Mouse (Mus musculus): Measurements from ENCODE around the gene Ipo11. TPM values are rescaled to one million over a fixed set of nuclear protein-coding genes. Genes with fewer than 3 reads are reported as not detected.

The Ipo11 gene
- polyA plus RNA-seq, 1 experiment from 2014 or later, result 41.1 TPM

DNA sequence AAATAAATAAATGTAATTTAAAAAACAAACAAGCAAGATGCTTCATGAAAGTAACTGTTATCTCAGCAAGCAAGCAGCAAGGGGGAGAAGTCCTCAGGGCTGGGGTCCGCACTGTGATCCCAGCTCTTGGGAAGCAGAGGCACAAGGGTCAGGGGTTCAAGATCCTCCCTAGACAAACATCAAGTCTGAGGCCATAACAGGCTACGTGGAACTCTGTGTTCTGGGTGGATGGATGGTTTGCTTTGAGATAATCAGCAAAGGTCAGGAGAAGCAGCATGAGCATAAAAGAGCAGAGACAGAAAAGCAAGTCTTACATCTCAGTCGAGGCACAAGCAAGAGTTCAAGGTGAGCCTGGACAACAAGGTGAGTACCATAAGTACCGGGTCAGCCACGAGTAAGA is 43.1 kb downstream of the Ipo11 start:
- 95% methylated on average over 5 of the region's 5 CpGs for whole genome bisulfite sequencing

GRCm38 (mm10) chr13:106893196-106893595 is 43.6 kb downstream of the Ipo11 start:
- H3K9me3 ChIP-seq, result no peaks in the 10 kb centered on the region
- H3K4me2 ChIP-seq (replicated peaks), result no peak overlapping the region
- no peak overlapping the region for H3K27ac ChIP-seq
- no peak overlapping the region for H3K9ac ChIP-seq (replicated peaks)
- ATAC-seq, result peak; percentile 62; the same call in 1 of the 2 replicates
- no peak overlapping the region for H3K4me3 ChIP-seq (replicated peaks)
- H3K4me1 ChIP-seq (replicated peaks), result no peaks in the 10 kb centered on the region
- H3K27me3 ChIP-seq, result no peaks in the 10 kb centered on the region
- 81% methylated on average over 9 of the region's 9 CpGs for WGBS
- H3K36me3 ChIP-seq, result peaks cover 42% of the 10 kb centered on the region

More for the DNA sequence above, 43.1 kb downstream of the Ipo11 start:
- Histone ChIP-seq H3K4me3 (replicated peaks) (no peak overlapping the region), H3K36me3 (peaks cover 43% of the 10 kb centered on the region), H3K4me2 (replicated peaks) (no peak overlapping the region), H3K9me3 (no peaks in the 10 kb centered on the region), H3K9ac (replicated peaks) (no peak overlapping the region), H3K27me3 (no peaks in the 10 kb centered on the region), H3K4me1 (replicated peaks) (no peaks in the 10 kb centered on the region), H3K27ac (no peak overlapping the region)
- ATAC-seq, result no peak

DNA sequence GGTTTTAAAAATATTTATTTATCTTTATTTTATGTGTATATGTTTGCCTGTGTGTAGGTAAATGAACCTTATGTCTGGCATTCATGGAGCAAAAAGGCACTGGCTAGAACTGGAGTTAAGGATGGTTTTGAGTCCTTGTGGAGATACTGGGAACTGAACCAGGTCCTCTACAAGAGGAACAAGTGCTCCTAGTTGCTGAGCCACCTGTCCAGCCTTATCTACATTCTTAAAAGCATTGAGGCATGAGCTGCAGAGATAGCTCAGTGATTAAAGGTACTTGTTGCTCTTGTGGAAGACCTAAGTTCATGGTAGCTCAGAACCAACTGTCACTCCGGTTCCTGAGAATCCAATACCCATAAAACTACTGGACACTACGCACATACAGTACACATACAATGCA is 49.4 kb downstream of the Ipo11 start:
- no peak overlapping the region for H3K4me2 ChIP-seq (replicated peaks)
- no peaks in the 10 kb centered on the region for H3K4me1 ChIP-seq (replicated peaks)
- WGBS, result 100% methylated on average over 2 of the region's 2 CpGs
- peaks cover 17% of the 10 kb centered on the region for H3K36me3 ChIP-seq
- H3K27me3 ChIP-seq, result no peaks in the 10 kb centered on the region
- H3K9me3 ChIP-seq, result no peaks in the 10 kb centered on the region
- H3K9ac ChIP-seq (replicated peaks), result no peak overlapping the region
- H3K27ac ChIP-seq, result no peak overlapping the region
- H3K4me3 ChIP-seq (replicated peaks), result no peak overlapping the region
- ATAC-seq, result no peak

GRCm38 (mm10) chr13:106884249-106884648 is 52.5 kb downstream of the Ipo11 start:
- Histone ChIP-seq H3K36me3 (peaks cover 18% of the 10 kb centered on the region), H3K9ac (replicated peaks) (no peak overlapping the region), H3K27me3 (no peaks in the 10 kb centered on the region), H3K9me3 (no peaks in the 10 kb centered on the region), H3K4me1 (replicated peaks) (no peaks in the 10 kb centered on the region), H3K4me2 (replicated peaks) (no peak overlapping the region), H3K4me3 (replicated peaks) (no peak overlapping the region), H3K27ac (no peak overlapping the region)
- WGBS, result 90% methylated on average over 4 of the region's 4 CpGs
- ATAC-seq, result no peak

DNA sequence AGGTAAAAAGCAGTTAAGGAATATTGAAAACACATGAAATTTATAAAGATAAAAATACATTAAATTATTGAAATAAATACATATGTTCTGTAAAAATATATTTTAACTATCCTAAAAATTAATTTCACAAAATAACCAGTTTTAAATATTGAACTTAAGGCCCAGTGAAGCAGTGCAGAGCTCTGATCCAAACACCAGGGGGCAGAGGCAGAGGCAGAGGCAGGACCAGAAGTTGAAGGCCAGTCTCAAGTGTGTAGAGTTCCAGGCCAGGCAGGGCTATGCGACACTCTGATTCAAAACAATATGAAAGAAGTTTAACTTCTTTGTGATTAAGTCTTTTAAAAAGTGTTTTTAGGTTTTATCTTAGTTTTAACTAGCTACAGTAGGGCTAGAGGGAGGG is 60.5 kb downstream of the Ipo11 start:
- no peaks in the 10 kb centered on the region for H3K4me1 ChIP-seq (replicated peaks)
- H3K27me3 ChIP-seq, result no peaks in the 10 kb centered on the region
- no peak overlapping the region for H3K4me2 ChIP-seq (replicated peaks)
- H3K9me3 ChIP-seq, result no peaks in the 10 kb centered on the region
- no peak overlapping the region for H3K9ac ChIP-seq (replicated peaks)
- no peak for ATAC-seq
- H3K27ac ChIP-seq, result no peak overlapping the region
- H3K36me3 ChIP-seq, result peaks cover 26% of the 10 kb centered on the region
- H3K4me3 ChIP-seq (replicated peaks), result no peak overlapping the region
- 90% methylated on average over 1 of the region's 1 CpGs for WGBS

DNA sequence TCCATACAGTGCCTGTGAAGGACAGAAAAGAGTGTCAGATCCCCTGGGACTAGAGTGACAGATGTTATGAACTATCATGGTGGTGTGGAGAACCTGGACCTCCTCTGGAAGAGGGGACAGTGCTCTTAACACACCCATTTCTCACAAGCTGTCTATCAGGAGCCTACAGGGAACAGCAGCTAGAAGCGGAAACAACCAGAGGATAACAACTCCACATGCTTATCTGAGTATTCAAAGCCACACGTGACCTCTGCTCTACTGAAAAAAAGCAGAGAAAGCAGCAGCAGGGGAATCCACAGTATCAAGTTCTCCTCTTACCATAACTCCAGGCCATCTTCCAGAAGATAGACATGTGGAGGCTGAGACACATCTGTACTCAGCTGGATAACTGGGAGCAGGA is 71.2 kb downstream of the Ipo11 start:
- ATAC-seq, result no peak
- Histone ChIP-seq H3K27ac (no peak overlapping the region), H3K36me3 (peaks cover 37% of the 10 kb centered on the region), H3K9ac (replicated peaks) (no peak overlapping the region), H3K27me3 (no peaks in the 10 kb centered on the region), H3K4me1 (replicated peaks) (no peaks in the 10 kb centered on the region), H3K4me3 (replicated peaks) (no peak overlapping the region), H3K9me3 (no peaks in the 10 kb centered on the region), H3K4me2 (replicated peaks) (no peak overlapping the region)
- WGBS, result 81% methylated on average over 2 of the region's 2 CpGs

- H3K27me3 ChIP-seq, result no peaks in the 10 kb centered on the region
- ATAC-seq, result no peak
- H3K36me3 ChIP-seq, result peaks cover 25% of the 10 kb centered on the region
- no peak overlapping the region for H3K27ac ChIP-seq
- H3K9me3 ChIP-seq, result no peaks in the 10 kb centered on the region
- H3K4me3 ChIP-seq (replicated peaks), result no peak overlapping the region
- no peak overlapping the region for H3K9ac ChIP-seq (replicated peaks)
- no peak overlapping the region for H3K4me2 ChIP-seq (replicated peaks)
- H3K4me1 ChIP-seq (replicated peaks), result no peaks in the 10 kb centered on the region
- 94% methylated on average over 5 of the region's 5 CpGs for WGBS
Measured at GRCm38 (mm10) chr13:106858779-106859178, 78.0 kb downstream of the Ipo11 start.

DNA sequence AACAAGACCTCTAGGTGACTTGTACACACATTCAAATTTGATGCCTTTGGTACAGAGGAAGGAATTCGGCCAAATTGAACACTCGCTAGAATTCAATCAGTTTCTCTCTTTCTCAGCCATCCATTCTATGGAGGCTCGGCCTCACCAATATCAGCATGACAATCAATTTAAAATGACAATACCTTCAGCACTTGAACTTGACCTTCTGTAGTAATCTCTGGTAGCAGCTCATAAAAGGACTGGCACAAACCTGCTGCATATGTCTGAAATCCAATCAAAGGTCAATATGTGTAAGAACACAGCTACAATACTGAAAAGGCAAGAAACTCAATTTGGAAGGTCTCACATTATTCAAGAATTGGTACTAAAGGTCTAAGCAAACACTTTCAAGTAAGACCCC is 80.2 kb downstream of the Ipo11 start:
- 68% methylated on average over 3 of the region's 3 CpGs for WGBS
- H3K27ac ChIP-seq, result no peak overlapping the region
- H3K4me1 ChIP-seq (replicated peaks), result no peaks in the 10 kb centered on the region
- no peak overlapping the region for H3K4me2 ChIP-seq (replicated peaks)
- H3K9me3 ChIP-seq, result no peaks in the 10 kb centered on the region
- peaks cover 23% of the 10 kb centered on the region for H3K36me3 ChIP-seq
- no peak overlapping the region for H3K4me3 ChIP-seq (replicated peaks)
- no peaks in the 10 kb centered on the region for H3K27me3 ChIP-seq
- no peak overlapping the region for H3K9ac ChIP-seq (replicated peaks)
- ATAC-seq, result no peak

DNA sequence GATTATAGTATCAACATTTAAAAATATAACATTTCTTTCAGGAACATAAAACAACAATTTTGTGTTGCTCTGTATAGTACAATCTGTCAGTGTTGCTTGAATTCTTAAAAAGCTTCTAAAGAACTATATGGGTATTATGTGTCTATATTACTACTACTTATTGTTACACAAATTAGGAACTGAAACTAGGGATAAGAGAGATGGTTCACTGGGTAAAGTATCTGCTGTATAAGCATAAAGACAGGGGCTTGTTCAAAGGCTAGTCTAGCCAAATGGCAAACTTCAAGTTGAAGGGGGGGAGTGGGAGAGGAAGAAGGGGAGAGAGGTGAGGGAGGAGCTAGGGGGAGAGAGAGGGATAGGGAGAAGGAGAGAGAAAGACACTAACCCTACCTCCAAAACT is 89.2 kb downstream of the Ipo11 start:
- peaks cover 7% of the 10 kb centered on the region; the same call in 1 of the 2 replicates for H3K36me3 ChIP-seq
- no peak overlapping the region for H3K27ac ChIP-seq
- no peaks in the 10 kb centered on the region for H3K9me3 ChIP-seq
- H3K27me3 ChIP-seq, result no peaks in the 10 kb centered on the region
- H3K4me3 ChIP-seq (replicated peaks), result no peak overlapping the region
- no peak for ATAC-seq
- H3K4me1 ChIP-seq (replicated peaks), result no peaks in the 10 kb centered on the region
- H3K4me2 ChIP-seq (replicated peaks), result no peak overlapping the region
- H3K9ac ChIP-seq (replicated peaks), result no peak overlapping the region

DNA sequence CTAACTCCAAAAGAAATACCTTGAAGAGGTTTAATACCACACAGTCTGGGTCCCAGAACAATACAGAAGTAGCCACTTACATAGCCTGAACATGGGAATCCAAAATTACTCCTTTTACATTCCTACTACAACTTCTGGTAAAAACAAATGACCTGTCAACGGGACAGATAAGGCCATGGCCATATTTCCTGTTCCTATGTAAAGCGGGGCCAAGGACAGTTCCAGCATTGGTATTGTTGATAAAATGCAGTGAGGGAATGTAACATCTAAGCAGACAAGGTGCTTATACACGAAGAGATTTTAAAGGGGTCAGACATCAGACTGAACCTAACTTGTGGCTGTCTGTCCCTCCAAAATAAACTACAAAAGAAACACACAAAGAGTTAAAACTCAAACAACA is 91.8 kb downstream of the Ipo11 start:
- ATAC-seq, result no peak
- Histone ChIP-seq H3K4me2 (replicated peaks) (no peak overlapping the region), H3K27me3 (no peaks in the 10 kb centered on the region), H3K4me1 (replicated peaks) (no peaks in the 10 kb centered on the region), H3K27ac (no peak overlapping the region), H3K9ac (replicated peaks) (no peak overlapping the region), H3K4me3 (replicated peaks) (no peak overlapping the region), H3K36me3 (peaks cover 14% of the 10 kb centered on the region), H3K9me3 (no peaks in the 10 kb centered on the region)
- WGBS, result 92% methylated on average over 3 of the region's 3 CpGs

- Histone ChIP-seq H3K4me3 (replicated peaks) (no peak overlapping the region), H3K27me3 (no peaks in the 10 kb centered on the region), H3K9ac (replicated peaks) (no peak overlapping the region), H3K4me1 (replicated peaks) (no peaks in the 10 kb centered on the region), H3K27ac (no peak overlapping the region), H3K9me3 (no peaks in the 10 kb centered on the region), H3K4me2 (replicated peaks) (no peak overlapping the region), H3K36me3 (peaks cover 19% of the 10 kb centered on the region)
- no peak for ATAC-seq
- WGBS, result 90% methylated on average over 4 of the region's 4 CpGs
Measured at GRCm38 (mm10) chr13:106842542-106842941, 94.2 kb downstream of the Ipo11 start.

DNA sequence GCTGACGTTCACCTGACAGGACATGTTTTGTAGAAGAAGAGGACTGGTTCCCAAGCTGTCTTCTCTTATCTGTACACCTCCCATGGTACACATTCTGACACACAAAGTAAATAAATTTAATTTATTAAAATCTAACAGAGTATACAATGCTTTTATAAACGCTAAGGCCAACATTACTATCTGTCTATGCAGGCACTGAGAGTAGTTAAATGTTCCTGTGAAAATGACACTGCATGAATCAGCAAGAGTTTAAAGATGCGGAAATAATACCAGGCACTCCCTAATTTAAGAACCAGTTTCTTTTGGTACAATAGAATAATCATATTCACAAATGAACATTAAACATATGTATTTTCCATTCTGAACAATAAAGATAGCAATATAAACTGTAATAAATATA is 98.0 kb downstream of the Ipo11 start:
- Histone ChIP-seq H3K4me2 (replicated peaks) (no peak overlapping the region), H3K27me3 (no peaks in the 10 kb centered on the region), H3K4me1 (replicated peaks) (no peaks in the 10 kb centered on the region), H3K9ac (replicated peaks) (no peak overlapping the region), H3K27ac (no peak overlapping the region), H3K36me3 (peaks cover 14% of the 10 kb centered on the region), H3K9me3 (no peaks in the 10 kb centered on the region), H3K4me3 (replicated peaks) (no peak overlapping the region)
- no peak for ATAC-seq
- WGBS, result 98% methylated on average over 3 of the region's 3 CpGs

DNA sequence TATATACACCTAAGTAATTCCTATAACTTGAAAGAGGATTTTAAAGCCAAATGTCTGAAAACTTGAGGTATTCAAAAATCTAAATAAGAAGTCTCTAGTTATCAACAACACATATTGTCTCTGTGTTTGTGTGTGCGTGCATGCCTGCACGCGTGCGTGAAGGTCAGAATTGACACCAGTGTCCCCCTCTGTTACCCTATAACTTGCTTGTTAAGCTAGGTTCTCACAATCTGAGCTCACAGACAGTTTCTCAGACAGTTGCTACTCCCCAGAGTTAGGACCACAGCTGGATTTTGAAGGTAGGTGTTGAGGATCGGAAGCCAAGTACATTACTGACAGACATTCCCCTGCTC is 100.3 kb downstream of the Ipo11 start:
- 93% methylated on average over 5 of the region's 5 CpGs for WGBS
- H3K4me3 ChIP-seq (replicated peaks), result no peak overlapping the region
- no peak overlapping the region for H3K9ac ChIP-seq (replicated peaks)
- no peak for ATAC-seq
- H3K4me2 ChIP-seq (replicated peaks), result no peak overlapping the region
- peaks cover 9% of the 10 kb centered on the region for H3K36me3 ChIP-seq
- H3K27ac ChIP-seq, result no peak overlapping the region
- H3K4me1 ChIP-seq (replicated peaks), result no peaks in the 10 kb centered on the region
- H3K27me3 ChIP-seq, result no peaks in the 10 kb centered on the region
- H3K9me3 ChIP-seq, result no peaks in the 10 kb centered on the region

All from midbrain, embryonic 13.5 days (tissue).